ENCODE assay signal across 35 mouse cellular contexts in genomic region chr17:64260571-64260970, GRCm38 (mm10).
"Had no signal": no experiment of that assay in that cellular context is flagged by ENCODE, and none has a peak within 500 bp of the region (broad histone marks: within the 10 kb centered on the region; RNA-seq: fewer than 3 reads in every experiment).

No protein-coding gene starts in this region.

- H3K4me3 ChIP-seq: heart, embryonic 10.5 days; heart, embryonic 12.5 days; heart, embryonic 13.5 days; heart, embryonic 15.5 days; hindbrain, embryonic 10.5 days; hindbrain, embryonic 12.5 days; hindbrain, embryonic 13.5 days; hindbrain, embryonic 15.5 days; intestine, embryonic 15.5 days; kidney, embryonic 15.5 days; layer of hippocampus, adult 2 months had no signal

- H3K4me1 ChIP-seq: heart, embryonic 10.5 days; heart, embryonic 12.5 days; heart, embryonic 13.5 days; heart, embryonic 15.5 days; hindbrain, embryonic 10.5 days; hindbrain, embryonic 12.5 days; hindbrain, embryonic 13.5 days; hindbrain, embryonic 15.5 days; intestine, embryonic 15.5 days; kidney, embryonic 15.5 days had no signal

- ATAC-seq: hindbrain, embryonic 16.5 days; hindbrain, postnatal 0 days; inflammation-experienced regulatory T-cells, adult 6 months; intestine, embryonic 15.5 days; intestine, embryonic 16.5 days; intestine, postnatal 0 days had no signal

- H3K36me3 ChIP-seq: heart, embryonic 15.5 days; hindbrain, embryonic 10.5 days; hindbrain, embryonic 12.5 days; hindbrain, embryonic 13.5 days; hindbrain, embryonic 15.5 days; intestine, embryonic 15.5 days; kidney, embryonic 15.5 days had no signal

- H3K9me3 ChIP-seq: heart, embryonic 10.5 days; heart, embryonic 15.5 days; hindbrain, embryonic 12.5 days; hindbrain, embryonic 13.5 days; hindbrain, embryonic 15.5 days; intestine, embryonic 15.5 days; kidney, embryonic 15.5 days had no signal

- H3K27ac ChIP-seq: heart, embryonic 10.5 days; heart, embryonic 13.5 days; heart, embryonic 15.5 days; hindbrain, embryonic 10.5 days; hindbrain, embryonic 12.5 days; hindbrain, embryonic 13.5 days; hindbrain, embryonic 14.5 days; hindbrain, embryonic 15.5 days; hindbrain, postnatal 0 days; intestine, embryonic 15.5 days; kidney, embryonic 15.5 days; kidney, postnatal 0 days; layer of hippocampus, adult 2 months had no signal

- H3K9ac ChIP-seq: heart, embryonic 12.5 days; heart, embryonic 13.5 days; heart, embryonic 15.5 days; hindbrain, embryonic 12.5 days; hindbrain, embryonic 13.5 days; hindbrain, embryonic 14.5 days; hindbrain, embryonic 15.5 days; intestine, embryonic 15.5 days; kidney, embryonic 15.5 days had no signal

- H3K4me2 ChIP-seq: heart, embryonic 11.5 days; heart, embryonic 12.5 days; heart, embryonic 13.5 days; heart, embryonic 15.5 days; hindbrain, embryonic 12.5 days; hindbrain, embryonic 13.5 days; hindbrain, embryonic 14.5 days; hindbrain, embryonic 15.5 days; intestine, embryonic 15.5 days; kidney, embryonic 15.5 days had no signal

- DNase-seq: heart, postnatal 10 days; heart, postnatal 14 days; heart, postnatal 36 days; heart, postnatal 4 days; kidney, adult 11 months; kidney, adult 18-20 months; kidney, adult 2 months; kidney, adult 8-10 months; kidney, adult 9 months; kidney, postnatal 10 days; kidney, postnatal 14 days; kidney, postnatal 25 days; kidney, postnatal 36 days; kidney, postnatal 4 days; layer of hippocampus, adult 9-11 months; layer of hippocampus, postnatal 36 days had no signal

- H3K27me3 ChIP-seq: heart, embryonic 12.5 days; heart, embryonic 13.5 days; heart, embryonic 15.5 days; hindbrain, embryonic 12.5 days; hindbrain, embryonic 13.5 days; hindbrain, embryonic 15.5 days; intestine, embryonic 15.5 days; kidney, embryonic 15.5 days had no signal
